Mouse (Mus musculus) lung, adult 2 months (tissue): ENCODE measurements at regions not wholly inside any gene's neighbourhood (a gene's known extent, or its start where the extent isn't known, plus 50 kb on each side); places are given as distances from the start of the nearest gene placed in this dataset.

Source experiments
- CTCF ChIP-seq: fragments of 200-500 bp; IDR thresholded peaks from 2 replicates; pipeline ENCODE4 v1.5.1; 2011; ENCODE audit warnings: mild to moderate bottlenecking, low read length, control low read depth; ENCODE audit not compliant: insufficient read depth
- POLR2A ChIP-seq: fragments of 200-500 bp; IDR thresholded peaks from 2 replicates; pipeline ENCODE4 v1.6.1; 2011; ENCODE audit warnings: low read depth, mild to moderate bottlenecking, control low read depth, low read length, borderline replicate concordance; ENCODE audit errors: extremely low read depth

- TF ChIP-seq CTCF (no peak), POLR2A (no peak)
These were observed 322.3 kb upstream of the G2e3 start for GRCm38 (mm10) chr12:51025531-51025930.
